Mouse (Mus musculus) cerebellum, adult 9-11 months (tissue): Measurements from ENCODE around the gene Rev1.

Experiments used
- DNase-seq: peaks from one replicate; pipeline ENCODE4 v3.0.0; 2022

Rev1 gene

GRCm38 (mm10) chr1:38129501-38130267, at the start of gene Rev1:
Gene Rev1, minus strand, starts transcription at chr1:38129801.
- DNase-seq: peak; percentile 99

DNA sequence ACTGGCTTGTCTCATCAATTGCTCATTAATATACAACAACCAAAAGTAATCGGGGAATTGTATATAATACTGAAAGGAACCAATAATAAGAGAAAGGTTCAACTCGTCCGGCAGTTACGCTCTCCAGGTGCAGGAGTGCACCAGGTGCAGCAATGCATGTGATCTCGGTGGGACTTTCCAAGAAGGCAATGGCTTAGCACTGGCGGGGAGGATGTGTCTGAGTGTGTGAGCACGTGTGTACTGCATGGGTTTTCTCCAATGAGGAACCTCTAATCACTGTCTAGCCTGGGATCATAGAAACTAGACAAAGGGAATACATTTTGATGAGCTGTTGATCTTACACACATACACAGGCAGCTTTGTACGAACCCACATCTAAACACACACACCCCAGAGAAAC, 49.3 kb upstream of the Rev1 start:
- no peak for DNase-seq

DNA sequence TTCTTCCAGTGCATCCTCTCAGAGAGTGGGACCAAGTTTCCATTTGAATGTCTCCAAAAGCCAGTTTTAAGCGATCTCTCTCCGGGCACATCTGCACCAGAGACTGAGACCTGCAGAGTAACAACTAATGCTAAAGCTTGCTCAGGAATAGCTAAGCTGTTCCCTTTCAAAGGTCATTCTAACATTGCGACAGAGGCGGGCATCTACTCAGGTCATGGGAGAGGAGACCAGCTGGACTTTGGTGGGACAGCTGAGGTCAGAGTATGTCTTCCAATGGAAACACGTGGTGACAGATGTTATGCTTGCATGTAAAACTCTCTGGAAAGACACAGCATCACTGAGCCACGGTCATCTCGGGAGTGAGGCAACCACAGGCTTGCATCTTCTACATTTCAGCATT, 46.5 kb upstream of the Rev1 start:
- no peak for DNase-seq

DNA sequence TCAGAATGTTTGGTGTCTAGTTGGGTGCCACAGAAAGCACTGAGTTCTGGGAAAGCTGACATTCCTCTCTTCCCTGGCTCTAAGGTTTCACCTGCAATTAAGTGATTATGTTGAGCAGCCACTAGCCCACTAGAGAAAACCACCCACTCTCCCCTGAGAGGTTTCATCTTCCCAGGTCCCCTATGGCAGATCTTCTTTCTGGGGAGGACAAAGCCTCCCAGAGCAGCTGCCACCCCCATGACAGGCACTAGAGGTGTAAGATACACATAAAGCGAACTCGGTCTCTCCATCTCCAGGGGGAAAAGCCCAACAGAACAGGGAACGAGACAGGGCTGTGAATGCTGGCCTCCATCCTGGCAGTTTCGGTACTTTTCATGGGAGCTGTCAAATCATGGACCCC, 42.3 kb upstream of the Rev1 start:
- no peak for DNase-seq

DNA sequence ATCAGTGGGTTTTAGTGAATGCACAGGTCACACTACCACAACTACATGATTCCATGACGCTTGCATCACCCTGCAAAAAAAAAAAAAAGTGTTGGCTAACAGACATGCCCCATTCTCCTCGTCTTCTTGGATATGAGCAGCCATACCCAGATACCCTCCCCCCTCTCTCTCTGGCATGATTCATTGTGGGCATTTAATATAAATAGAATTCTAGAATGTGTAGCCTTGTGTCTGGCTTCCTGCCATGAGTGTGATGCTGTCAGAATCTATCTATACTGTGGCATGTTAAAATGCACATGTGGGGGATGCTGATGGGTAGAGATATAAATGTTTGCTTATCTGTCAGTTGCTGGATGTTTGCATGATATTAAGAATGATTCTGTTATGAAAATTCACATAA, 36.1 kb upstream of the Rev1 start:
- no peak for DNase-seq

DNA sequence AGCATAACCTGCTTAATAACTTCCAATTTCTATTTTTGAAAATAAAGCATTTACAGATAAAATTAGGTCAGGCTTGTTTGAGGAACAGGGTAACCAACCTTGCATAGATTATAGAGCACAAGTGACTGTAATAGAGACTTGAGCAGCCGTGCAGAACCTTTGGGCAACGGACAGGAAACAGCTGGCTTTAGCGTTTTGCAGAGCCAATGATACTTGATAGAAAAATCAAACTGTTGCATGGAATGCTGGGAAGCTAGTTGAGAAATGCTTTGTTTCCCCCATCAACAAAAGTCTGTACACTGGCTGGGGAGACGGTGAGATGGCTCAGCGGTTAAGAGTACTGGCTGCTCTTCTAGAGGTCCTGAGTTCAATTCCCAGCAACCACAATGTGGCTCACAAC, 20.5 kb upstream of the Rev1 start:
- DNase-seq: no peak

DNA sequence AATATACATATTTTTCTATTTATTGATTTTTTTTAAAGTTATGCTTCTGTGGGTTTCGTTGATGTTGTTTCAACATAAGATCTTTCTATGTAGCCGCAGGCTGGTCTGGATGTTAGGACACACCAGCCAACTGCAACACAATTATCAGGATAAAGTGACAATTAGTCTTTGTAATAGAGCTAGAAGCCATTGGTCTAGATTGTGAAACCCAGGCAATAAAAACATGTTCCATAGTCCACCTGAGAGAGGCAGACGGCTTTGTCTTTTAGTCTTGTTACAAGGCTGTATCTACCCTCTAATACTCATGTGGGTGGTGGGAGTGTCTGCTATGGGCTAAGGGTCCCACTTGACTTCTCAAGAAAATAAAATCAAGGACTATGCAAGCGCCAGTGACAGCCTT, 16.4 kb upstream of the Rev1 start:
- no peak for DNase-seq

- no peak for DNase-seq
These were observed 11.8 kb upstream of the Rev1 start for GRCm38 (mm10) chr1:38141371-38141770.

DNA sequence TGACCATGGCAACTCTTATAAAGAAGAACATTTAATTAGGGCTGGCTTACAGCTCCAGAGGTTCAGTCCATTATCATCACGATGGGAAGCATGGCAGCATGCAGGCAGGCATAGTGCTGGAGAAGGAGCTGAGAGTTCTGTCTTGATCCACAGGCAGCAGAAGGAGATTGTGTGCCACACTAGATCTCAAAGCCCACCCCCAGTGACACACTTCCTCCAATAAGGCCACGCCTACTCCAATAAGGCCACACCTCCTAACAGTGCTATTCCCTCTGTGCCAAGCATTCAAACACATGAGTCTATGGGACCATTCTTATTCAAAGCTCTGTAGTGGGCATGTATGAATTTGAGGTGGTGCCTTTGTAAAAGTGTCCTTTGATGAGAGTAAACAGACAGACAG, 11.3 kb upstream of the Rev1 start:
- DNase-seq: no peak

DNA sequence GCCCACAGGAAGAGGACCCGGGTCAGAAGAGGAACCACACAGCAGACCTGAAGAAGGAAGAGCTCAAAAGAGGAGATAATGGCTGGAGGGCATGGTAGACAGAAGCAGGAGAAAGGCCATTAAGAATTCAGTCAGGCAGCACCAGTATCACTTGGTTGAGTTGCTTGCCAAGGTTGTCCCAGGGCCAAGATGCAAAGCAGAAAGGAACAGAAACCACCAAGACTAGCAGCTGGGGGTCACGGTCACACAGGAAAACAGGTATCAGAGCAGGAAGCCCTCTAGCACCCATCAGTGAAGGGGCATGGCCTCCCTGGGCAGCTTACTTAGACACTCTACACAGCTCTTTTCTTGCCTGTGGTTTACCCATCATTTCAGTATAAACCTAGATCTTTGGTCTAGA, 9.8 kb upstream of the Rev1 start:
- DNase-seq: no peak

- DNase-seq: peak; percentile 8
These were observed 3.3 kb upstream of the Rev1 start for GRCm38 (mm10) chr1:38132942-38133341.

- DNase-seq: peak; percentile 53
These were observed 1.3 kb upstream of the Rev1 start for GRCm38 (mm10) chr1:38130715-38131483.

GRCm38 (mm10) chr1:38128919-38129436, 623 bp downstream of the Rev1 start:
- DNase-seq: peak; percentile 81

DNA sequence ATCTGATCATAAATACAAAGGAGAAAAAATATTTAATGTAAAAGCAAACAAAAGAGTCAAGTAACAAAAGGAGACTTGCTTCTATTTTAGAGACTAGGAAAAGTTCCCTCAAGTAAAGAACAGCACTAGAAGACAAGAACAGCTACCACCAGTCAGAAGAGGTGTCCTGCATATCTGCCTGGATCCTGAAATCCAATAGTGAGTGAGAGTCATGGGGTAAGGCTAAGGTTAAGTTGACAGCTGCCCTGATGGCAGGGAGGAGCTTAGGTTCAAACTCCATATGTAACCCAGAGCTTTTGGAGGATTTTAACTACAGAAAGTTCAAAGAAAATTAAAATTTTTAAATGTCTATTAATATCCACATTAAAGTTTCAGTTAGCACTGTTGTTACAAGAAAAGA, 2.6 kb downstream of the Rev1 start:
- no peak for DNase-seq

GRCm38 (mm10) chr1:38126426-38126825, 3.2 kb downstream of the Rev1 start:
- no peak for DNase-seq

GRCm38 (mm10) chr1:38124261-38124660, 5.3 kb downstream of the Rev1 start:
- DNase-seq: no peak

DNA sequence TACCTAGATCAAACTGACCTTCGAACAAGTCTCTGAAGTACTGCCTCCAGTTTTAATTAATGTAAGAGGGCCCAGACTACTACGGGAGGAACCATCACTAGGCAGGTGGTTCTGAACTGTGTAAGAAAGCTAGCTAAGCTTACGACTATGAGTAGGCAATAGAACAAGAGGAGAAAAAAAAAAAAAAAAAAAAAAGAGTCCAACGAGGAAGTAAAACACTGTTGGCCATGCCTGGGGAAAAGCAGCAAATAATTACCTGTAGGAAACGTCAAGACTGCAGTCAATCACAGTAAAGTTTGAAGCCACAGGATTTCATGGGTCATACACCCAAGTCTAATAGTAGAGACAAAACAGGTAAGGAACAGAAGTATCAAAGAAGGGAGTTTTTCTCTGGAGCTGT, 8.7 kb downstream of the Rev1 start:
- DNase-seq: no peak

GRCm38 (mm10) chr1:38118624-38119023, 11.0 kb downstream of the Rev1 start:
- no peak for DNase-seq

GRCm38 (mm10) chr1:38109786-38110185, 19.8 kb downstream of the Rev1 start:
- DNase-seq: no peak

- DNase-seq: no peak
These were observed 25.8 kb downstream of the Rev1 start for GRCm38 (mm10) chr1:38103813-38104212.

GRCm38 (mm10) chr1:38103214-38103613, 26.4 kb downstream of the Rev1 start:
- DNase-seq: no peak

DNA sequence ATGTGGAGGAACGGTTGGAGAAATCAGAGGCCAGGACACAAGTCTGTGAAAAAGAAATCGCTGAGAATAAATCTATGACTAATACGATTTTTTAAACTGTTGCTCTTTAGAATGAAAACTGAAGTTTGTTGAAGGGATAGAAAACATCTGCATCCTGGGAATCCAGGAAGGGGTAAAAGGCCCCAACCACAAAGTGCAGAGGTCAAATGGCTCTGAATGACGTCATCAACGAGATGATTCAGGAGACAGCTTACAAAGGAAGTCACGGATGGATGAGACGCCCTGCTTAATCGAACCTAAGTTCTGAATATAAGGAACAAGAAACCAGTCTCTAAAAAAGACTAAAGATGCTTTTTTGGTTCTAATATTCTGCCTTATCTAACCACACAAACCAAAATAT, 48.3 kb downstream of the Rev1 start:
- DNase-seq: no peak

GRCm38 (mm10) chr1:38071326-38071725, 58.3 kb downstream of the Rev1 start:
- no peak for DNase-seq

GRCm38 (mm10) chr1:38067276-38067675, 62.3 kb downstream of the Rev1 start:
- peak; percentile 40 for DNase-seq
